In the genomic region with DNA sequence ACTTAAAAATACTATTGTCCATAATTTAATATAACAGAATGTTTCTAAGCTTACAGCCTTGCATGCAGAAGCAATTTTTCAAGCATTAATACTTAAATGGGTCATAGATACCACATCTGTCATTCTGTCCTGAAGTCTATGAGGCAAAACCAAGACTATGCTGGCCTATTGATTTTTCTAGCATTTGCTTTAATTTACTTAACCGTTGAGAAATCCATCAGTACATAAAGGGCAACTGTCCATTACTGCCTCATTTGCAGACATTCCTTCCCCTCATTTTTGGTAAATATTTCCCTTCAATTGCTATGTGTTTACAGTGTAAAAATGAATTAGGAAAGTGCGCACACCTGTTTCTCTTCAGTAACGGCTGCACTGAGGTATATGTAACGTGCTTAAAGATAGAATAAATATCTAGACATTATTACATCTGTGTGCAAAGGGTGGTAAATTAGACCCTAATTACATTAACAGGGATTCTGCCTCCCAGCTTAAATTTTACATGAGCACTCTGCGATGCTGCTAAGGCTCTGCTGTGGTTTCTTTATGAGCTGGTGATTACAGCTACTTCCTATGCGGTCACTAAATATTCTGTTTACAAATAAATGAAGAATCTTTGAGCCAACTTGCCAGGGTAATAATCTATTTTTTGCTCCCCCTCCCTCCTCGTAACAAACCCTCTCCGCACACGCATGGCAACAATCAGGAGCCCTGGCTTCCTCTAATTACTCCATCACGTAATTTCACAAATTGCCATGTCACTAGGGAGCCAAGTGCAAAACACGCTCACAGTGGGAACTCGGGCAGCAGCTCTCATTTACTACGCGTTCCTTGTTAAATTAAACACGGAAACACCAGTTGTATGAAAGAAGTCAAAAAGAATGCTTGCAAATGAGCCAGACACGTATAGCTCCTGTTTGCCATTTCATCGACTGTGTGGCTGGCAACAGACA, we compare ENCODE assay signal across 12 mouse cellular contexts.
A peak's percentile ranks its signal among the peaks of the same experiment; 100 is the strongest.
DNase-seq lines count a peak whose midpoint lies in the region; ATAC-seq and TF ChIP-seq lines count a peak whose summit lies in the region.
"Had no signal": no experiment of that assay in that cellular context is flagged by ENCODE, and none has a peak within 500 bp of the region (broad histone marks: within the 10 kb centered on the region; RNA-seq: fewer than 3 reads in every experiment).

No protein-coding gene starts in this region.

- no peak overlapping the region for H3K9ac ChIP-seq in forebrain, embryonic 13.5 days
- 0 out of 2 replicates have a peak overlapping the region, but pooled peaks have one; percentile 0 for H3K9ac ChIP-seq in hindbrain, embryonic 14.5 days
- no peak overlapping the region for H3K9ac ChIP-seq in neural tube, embryonic 14.5 days (replicated peaks; ENCODE audit: low read depth, low read length)
- H3K9ac ChIP-seq: liver, embryonic 15.5 days had no signal

- WGBS in forebrain, embryonic 13.5 days = 34% methylated on average over 17 of the region's 17 CpGs
- 87% methylated on average over 17 of the region's 17 CpGs for WGBS in forebrain, embryonic 10.5 days
- WGBS in hindbrain, embryonic 14.5 days = 45% methylated on average over 17 of the region's 17 CpGs
- WGBS in neural tube, embryonic 14.5 days = 39% methylated on average over 17 of the region's 17 CpGs

- no peak for TF ChIP-seq CTCF in brain, embryonic 14.5 days (IDR thresholded peaks at IDR 0.05; ENCODE audit: borderline replicate concordance, extremely low read depth, insufficient read depth, insufficient read length)

- 0 out of 2 replicates have a peak overlapping the region, but pooled peaks have one; percentile 2 for H3K4me3 ChIP-seq in forebrain, embryonic 13.5 days
- H3K4me3 ChIP-seq in forebrain, embryonic 10.5 days = no peak overlapping the region
- H3K4me3 ChIP-seq in hindbrain, embryonic 14.5 days (replicated peaks; ENCODE audit: low read length) = no peak overlapping the region
- no peak overlapping the region for H3K4me3 ChIP-seq in neural tube, embryonic 14.5 days (ENCODE audit: low read depth, low read length)
- H3K4me3 ChIP-seq: liver, embryonic 15.5 days; megakaryocyte, embryonic 14.5 days had no signal

- H3K36me3 ChIP-seq in forebrain, embryonic 13.5 days (ENCODE audit: poor library complexity, severe bottlenecking) = no peaks in the 10 kb centered on the region
- H3K36me3 ChIP-seq in forebrain, embryonic 10.5 days (replicated peaks) = 0 out of 2 replicates have a peak, but pooled peaks cover 3% of the 10 kb centered on the region
- H3K36me3 ChIP-seq in hindbrain, embryonic 14.5 days (replicated peaks; ENCODE audit: control insufficient read depth, insufficient read depth) = peaks cover 5% of the 10 kb centered on the region; the same call in 1 of the 2 replicates
- no peaks in the 10 kb centered on the region for H3K36me3 ChIP-seq in neural tube, embryonic 14.5 days (ENCODE audit: control insufficient read depth, insufficient read depth, low read length)
- H3K36me3 ChIP-seq: liver, embryonic 15.5 days had no signal

- peaks cover 45% of the 10 kb centered on the region for H3K4me1 ChIP-seq in forebrain, embryonic 13.5 days
- H3K4me1 ChIP-seq in forebrain, embryonic 10.5 days = peaks cover 44% of the 10 kb centered on the region
- peaks cover 46% of the 10 kb centered on the region for H3K4me1 ChIP-seq in hindbrain, embryonic 14.5 days (replicated peaks; ENCODE audit: control insufficient read depth, insufficient read depth, low read length)
- peaks cover 27% of the 10 kb centered on the region for H3K4me1 ChIP-seq in neural tube, embryonic 14.5 days (ENCODE audit: control insufficient read depth, insufficient read depth, low read length)

- DNase-seq in forebrain, embryonic 10.5 days (ENCODE audit: extremely low spot score, low spot score) = no peak
- DNase-seq in brain, embryonic 14.5 days (ENCODE audit: low read depth) = peak; percentile 85
- peak; percentile 59 for DNase-seq in hindbrain, embryonic 14.5 days (ENCODE audit: low spot score)
- DNase-seq in ovary, postnatal 10 days (ENCODE audit: low spot score) = no peak
- DNase-seq in left cerebral cortex, postnatal 25 days (ENCODE audit: low spot score in 2 of 2) = no peak
- DNase-seq in spleen, adult 12 weeks (ENCODE audit: low spot score) = no peak
- DNase-seq: kidney, postnatal 10 days; thymus, postnatal 25 days had no signal

- ATAC-seq in forebrain, embryonic 13.5 days = peak; percentile 54; the same call in 1 of the 2 replicates
- peak; percentile 54 for ATAC-seq in hindbrain, embryonic 14.5 days (ENCODE audit: low FRiP score)
- ATAC-seq in neural tube, embryonic 14.5 days (ENCODE audit: low read depth) = peak; percentile 67

- intact Hi-C loops in left cerebral cortex, postnatal 25 days (cut with DNase I) = no loop called here

- H3K27me3 ChIP-seq in forebrain, embryonic 13.5 days = no peaks in the 10 kb centered on the region; the same call in 1 of the 2 replicates
- H3K27me3 ChIP-seq in forebrain, embryonic 10.5 days (ENCODE audit: poor library complexity, severe bottlenecking) = peaks cover 35% of the 10 kb centered on the region
- no peaks in the 10 kb centered on the region for H3K27me3 ChIP-seq in hindbrain, embryonic 14.5 days (ENCODE audit: control insufficient read depth, insufficient read depth, low read length)
- H3K27me3 ChIP-seq in neural tube, embryonic 14.5 days (ENCODE audit: control insufficient read depth, insufficient read depth, low read length) = no peaks in the 10 kb centered on the region
- H3K27me3 ChIP-seq: liver, embryonic 15.5 days; megakaryocyte, embryonic 14.5 days had no signal

- H3K4me2 ChIP-seq in forebrain, embryonic 13.5 days = peak overlapping the region; percentile 43
- H3K4me2 ChIP-seq in hindbrain, embryonic 14.5 days (replicated peaks) = peak overlapping the region; percentile 36
- H3K4me2 ChIP-seq in neural tube, embryonic 14.5 days (ENCODE audit: low read depth, low read length) = peak overlapping the region; percentile 27; the same call in 1 of the 2 replicates
- H3K4me2 ChIP-seq: liver, embryonic 15.5 days had no signal

- peak overlapping the region; percentile 70 for H3K27ac ChIP-seq in forebrain, embryonic 13.5 days
- no peak overlapping the region for H3K27ac ChIP-seq in forebrain, embryonic 10.5 days
- H3K27ac ChIP-seq in hindbrain, embryonic 14.5 days = peak overlapping the region; percentile 79
- H3K27ac ChIP-seq in neural tube, embryonic 14.5 days (ENCODE audit: low read depth, low read length) = peak overlapping the region; percentile 52; the same call in 1 of the 2 replicates
- H3K27ac ChIP-seq: liver, embryonic 15.5 days had no signal

- TF ChIP-seq POLR2A in brain, embryonic 14.5 days (IDR thresholded peaks at IDR 0.05; ENCODE audit: borderline replicate concordance, extremely low read depth, insufficient read depth, insufficient read length, poor library complexity, severe bottlenecking) = no peak

- H3K9me3 ChIP-seq in forebrain, embryonic 13.5 days (replicated peaks) = no peaks in the 10 kb centered on the region
- H3K9me3 ChIP-seq in forebrain, embryonic 10.5 days = no peaks in the 10 kb centered on the region
- H3K9me3 ChIP-seq in hindbrain, embryonic 14.5 days (ENCODE audit: control insufficient read depth, low read length) = no peaks in the 10 kb centered on the region
- H3K9me3 ChIP-seq in neural tube, embryonic 14.5 days (ENCODE audit: control insufficient read depth, low read length) = no peaks in the 10 kb centered on the region
- H3K9me3 ChIP-seq: liver, embryonic 15.5 days; megakaryocyte, embryonic 14.5 days had no signal

Comparison
In these comparisons a context has a peak if more than half of its experiments do, and no peak if none do; other contexts are left out.
1. DNase-seq: peak in brain, embryonic 14.5 days (single experiment) and hindbrain, embryonic 14.5 days (single experiment); none in forebrain, embryonic 10.5 days (single experiment), ovary, postnatal 10 days (single experiment), left cerebral cortex, postnatal 25 days (0 of 2) and spleen, adult 12 weeks (single experiment).
2. Peak in every context shown above with its lines, with median percentiles within 50 percentile points of each other: ATAC-seq and H3K4me2 ChIP-seq.